Mouse (Mus musculus) limb, embryonic 11.5 days (tissue): ENCODE data around the gene Cc2d1b. TPM values are rescaled to one million over a fixed set of nuclear protein-coding genes. Genes with fewer than 3 reads are reported as not detected.

Experiments
- ATAC-seq: fragments of 200-750 bp; cut with Nextera tagmentation; 2 replicates; pipeline ENCODE4 v1.8.0; 2017; ENCODE audit warnings: low read depth; ENCODE audit not compliant: insufficient number of reproducible peaks, low FRiP score, low TSS enrichment
- DNase-seq: peaks from one replicate; pipeline ENCODE4 v3.0.0-alpha.2; 2015; ENCODE audit warnings: low spot score
- H3K27ac ChIP-seq: fragments of 300-500 bp; sonication (generic); replicated peaks from 2 replicates; pipeline ENCODE4 v1.5.1; 2014; ENCODE audit warnings: low read depth, mild to moderate bottlenecking, low read length
- H3K27me3 ChIP-seq: fragments of 300-500 bp; sonication (generic); 2 replicates; pipeline ENCODE4 v1.6.1; 2014; ENCODE audit warnings: mild to moderate bottlenecking, low read length, mixed read lengths; ENCODE audit not compliant: control insufficient read depth, insufficient read depth
- H3K36me3 ChIP-seq: fragments of 300-500 bp; sonication (generic); 2 replicates; pipeline ENCODE4 v1.6.1; 2014; ENCODE audit warnings: mild to moderate bottlenecking, low read length, moderate library complexity, mixed read lengths; ENCODE audit not compliant: control insufficient read depth, insufficient read depth
- H3K4me1 ChIP-seq: fragments of 300-500 bp; sonication (generic); 2 replicates; pipeline ENCODE4 v1.6.1; 2014; ENCODE audit warnings: low read length, mixed read lengths; ENCODE audit not compliant: control insufficient read depth, insufficient read depth
- H3K4me2 ChIP-seq: fragments of 300-500 bp; sonication (generic); 2 replicates; pipeline ENCODE4 v1.6.1; 2014; ENCODE audit warnings: low read depth, mild to moderate bottlenecking, moderate library complexity; ENCODE audit not compliant: severe bottlenecking
- H3K4me3 ChIP-seq: fragments of 300-500 bp; sonication (generic); 2 replicates; pipeline ENCODE4 v1.5.1; 2014; ENCODE audit warnings: low read depth, low read length
- H3K9ac ChIP-seq: fragments of 300-500 bp; sonication (generic); 2 replicates; pipeline ENCODE4 v1.6.1; 2014; ENCODE audit warnings: mild to moderate bottlenecking, low read length
- H3K9me3 ChIP-seq: fragments of 300-500 bp; sonication (generic); 2 replicates; pipeline ENCODE4 v1.6.1; 2016; ENCODE audit warnings: low read length; ENCODE audit not compliant: control insufficient read depth
- WGBS: fragments of 180-500 bp; shearing (Covaris S2); extraction: QIAGEN DNeasy Blood & Tissue Kit; methylation state at CpG from one replicate; pipeline ENCODE4 v1.1.7; 2014; 5-methylcytosine and 5-hydroxymethylcytosine counted together
- polyA plus RNA-seq: library from polyadenylated mRNA; unstranded; fragments of >200 nt; fragmentation: Nextera tagmentation; extraction: Ambion mirVana; gene quantifications from 2 replicates; pipeline ENCODE4 v1.2.1, GENCODE M21; 2014

Gene Cc2d1b
- polyA plus RNA-seq, 1 experiment from 2014 or later = 27.6 TPM

DNA sequence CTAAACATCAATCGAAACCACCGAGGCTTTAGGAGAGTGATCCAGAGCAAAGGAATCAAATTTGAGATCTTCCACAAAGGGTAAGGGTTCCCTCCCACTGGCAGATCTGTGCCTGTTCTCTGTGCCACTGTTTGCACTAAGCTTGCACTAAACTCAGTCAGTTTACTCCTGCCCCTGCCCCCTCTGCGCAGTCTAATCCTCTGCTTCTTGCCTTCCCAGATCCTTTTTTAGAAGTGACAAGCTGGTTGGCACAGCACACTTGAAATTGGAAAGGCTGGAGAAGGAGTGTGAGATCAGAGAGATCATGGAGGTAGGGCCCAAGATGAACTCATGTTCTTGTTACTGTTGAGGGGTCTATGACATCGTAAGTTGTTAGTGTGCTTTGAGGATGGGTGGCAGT is 11.9 kb downstream of the Cc2d1b start:
- WGBS = 95% methylated on average over 4 of the region's 4 CpGs
- no peaks in the 10 kb centered on the region for H3K9me3 ChIP-seq
- ATAC-seq = no peak

DNA sequence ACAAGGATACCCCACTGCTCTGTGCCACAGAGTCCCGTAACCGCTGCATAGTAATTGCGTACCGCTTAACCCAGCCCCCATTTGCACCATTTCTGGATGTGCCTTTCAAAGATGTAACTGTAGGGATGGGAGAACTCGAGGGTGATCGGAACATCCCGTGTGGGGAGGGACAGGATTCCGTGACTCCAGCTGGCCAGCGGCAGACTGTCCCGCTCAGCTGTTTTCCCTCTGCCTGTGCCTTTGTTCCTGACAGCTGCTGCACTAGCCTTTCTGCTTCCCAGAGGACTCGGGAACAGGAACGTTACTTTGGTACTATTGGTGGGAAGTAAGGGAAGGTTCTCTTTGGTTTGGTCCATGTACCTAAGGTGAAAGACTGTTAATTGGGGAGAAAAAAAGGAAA is 14.0 kb downstream of the Cc2d1b start:
- Histone ChIP-seq H3K27me3 (no peaks in the 10 kb centered on the region), H3K4me1 (no peaks in the 10 kb centered on the region), H3K9me3 (no peaks in the 10 kb centered on the region), H3K36me3 (peaks cover 24% of the 10 kb centered on the region; the same call in 1 of the 2 replicates), H3K4me2 (no peak overlapping the region), H3K9ac (no peak overlapping the region), H3K27ac (no peak overlapping the region), H3K4me3 (no peak overlapping the region)
- ATAC-seq (no peak), DNase-seq (no peak)
- 93% methylated on average over 12 of the region's 12 CpGs for WGBS

More for the DNA sequence above, 11.9 kb downstream of the Cc2d1b start:
- H3K9ac ChIP-seq = no peak overlapping the region
- H3K27me3 ChIP-seq = no peaks in the 10 kb centered on the region
- DNase-seq = no peak
- no peak overlapping the region for H3K4me2 ChIP-seq
- no peak overlapping the region for H3K4me3 ChIP-seq
- H3K27ac ChIP-seq = no peak overlapping the region
- H3K4me1 ChIP-seq = no peaks in the 10 kb centered on the region
- H3K36me3 ChIP-seq = peaks cover 32% of the 10 kb centered on the region

DNA sequence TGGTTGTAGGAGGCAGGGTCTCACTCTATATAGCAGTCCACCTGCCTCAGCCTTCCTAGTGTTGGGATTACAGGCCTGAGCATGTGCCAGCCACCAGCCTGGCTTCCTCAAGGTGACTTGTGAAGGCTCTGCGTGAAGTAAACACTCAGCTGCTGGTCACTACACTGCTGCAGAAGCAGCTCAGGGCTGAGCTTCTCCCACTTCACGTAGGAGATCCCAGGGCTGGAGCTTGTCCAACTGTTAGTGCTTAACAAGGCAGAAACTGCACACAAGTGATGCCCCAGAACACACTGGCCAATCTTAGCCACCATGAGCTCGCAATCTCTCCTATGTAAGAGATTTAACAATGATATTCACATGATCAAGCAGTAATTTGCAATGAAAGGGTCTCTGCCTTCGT is 15.0 kb downstream of the Cc2d1b start:
- no peaks in the 10 kb centered on the region for H3K4me1 ChIP-seq
- H3K4me3 ChIP-seq = no peak overlapping the region
- 88% methylated on average over 4 of the region's 4 CpGs for WGBS
- H3K27ac ChIP-seq = no peak overlapping the region
- H3K4me2 ChIP-seq = no peak overlapping the region
- H3K9me3 ChIP-seq = no peaks in the 10 kb centered on the region
- H3K27me3 ChIP-seq = no peaks in the 10 kb centered on the region
- no peak for DNase-seq
- no peak overlapping the region for H3K9ac ChIP-seq
- ATAC-seq = no peak
- H3K36me3 ChIP-seq = peaks cover 16% of the 10 kb centered on the region; the same call in 1 of the 2 replicates

DNA sequence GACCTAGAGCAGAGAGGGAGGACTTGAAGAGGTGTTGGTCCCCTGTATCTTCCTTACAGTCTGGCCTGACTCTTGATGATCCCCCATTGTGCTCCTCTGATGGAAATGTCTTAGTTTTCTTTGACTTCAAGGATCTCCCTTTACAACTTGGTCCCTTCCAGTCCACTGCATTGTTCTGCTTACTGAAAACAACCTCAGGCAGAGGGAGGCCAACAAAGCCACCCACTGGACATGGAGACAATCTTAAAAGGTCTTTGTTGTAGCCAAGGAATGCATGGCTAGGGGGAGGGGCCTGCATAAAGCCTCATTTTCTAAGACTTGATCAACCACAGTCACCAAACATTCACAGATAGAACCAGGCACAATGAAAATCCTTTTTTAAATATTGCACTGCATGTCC is 15.4 kb downstream of the Cc2d1b start:
- Histone ChIP-seq H3K4me3 (no peak overlapping the region), H3K4me2 (no peak overlapping the region), H3K27ac (no peak overlapping the region), H3K27me3 (no peaks in the 10 kb centered on the region), H3K36me3 (peaks cover 14% of the 10 kb centered on the region; the same call in 1 of the 2 replicates), H3K4me1 (no peaks in the 10 kb centered on the region), H3K9me3 (no peaks in the 10 kb centered on the region), H3K9ac (no peak overlapping the region)
- no peak for DNase-seq
- no peak for ATAC-seq

DNA sequence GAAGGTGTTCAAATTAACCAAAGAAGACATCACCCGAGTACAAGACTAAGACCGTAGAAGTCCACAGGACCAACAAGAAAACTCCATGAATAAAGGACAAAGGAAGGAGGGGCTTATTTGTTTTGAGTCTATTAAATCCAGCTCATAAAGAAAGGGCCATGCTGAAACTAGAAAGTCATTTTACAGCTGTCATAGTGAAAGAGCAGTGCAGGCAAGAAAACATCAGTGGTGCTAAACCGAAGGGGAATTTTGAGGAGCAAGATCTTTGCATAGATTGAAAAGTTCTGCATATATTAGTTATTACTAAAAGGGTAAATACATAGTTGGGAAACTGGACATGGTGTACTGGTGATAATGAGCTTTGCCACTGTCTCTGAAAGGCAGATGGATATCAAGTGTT is 18.0 kb downstream of the Cc2d1b start:
- Histone ChIP-seq H3K9me3 (no peaks in the 10 kb centered on the region), H3K27me3 (no peaks in the 10 kb centered on the region), H3K27ac (no peak overlapping the region), H3K4me1 (no peaks in the 10 kb centered on the region), H3K9ac (no peak overlapping the region), H3K4me2 (no peak overlapping the region), H3K4me3 (no peak overlapping the region), H3K36me3 (peaks cover 10% of the 10 kb centered on the region; the same call in 1 of the 2 replicates)
- no peak for ATAC-seq
- DNase-seq = no peak
- 93% methylated on average over 3 of the region's 3 CpGs for WGBS

DNA sequence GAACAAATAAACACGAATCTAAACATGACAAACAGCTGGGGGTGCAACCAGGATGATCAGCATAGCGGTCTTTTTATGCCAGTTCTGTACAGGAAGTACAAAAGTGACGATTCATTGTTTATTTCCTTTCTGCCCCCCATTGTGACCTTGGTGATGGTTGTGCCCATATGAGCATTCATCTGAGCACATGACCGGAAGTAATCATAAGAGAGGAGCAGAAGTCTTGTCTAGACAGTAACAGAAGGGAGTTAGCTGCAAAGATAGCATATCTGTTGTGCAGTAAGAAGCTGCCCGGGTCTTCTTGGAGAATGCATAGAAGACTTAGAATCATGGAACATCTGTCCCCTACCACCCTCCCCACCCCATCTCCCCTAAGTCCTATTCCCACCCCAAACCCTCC is 19.0 kb downstream of the Cc2d1b start:
- no peak for DNase-seq
- H3K36me3 ChIP-seq = peaks cover 12% of the 10 kb centered on the region; the same call in 1 of the 2 replicates
- WGBS = 90% methylated on average over 5 of the region's 5 CpGs
- ATAC-seq = no peak
- H3K9me3 ChIP-seq = no peaks in the 10 kb centered on the region
- no peak overlapping the region for H3K4me2 ChIP-seq
- H3K27ac ChIP-seq = no peak overlapping the region
- H3K4me3 ChIP-seq = no peak overlapping the region
- no peak overlapping the region for H3K9ac ChIP-seq
- H3K27me3 ChIP-seq = no peaks in the 10 kb centered on the region
- no peaks in the 10 kb centered on the region for H3K4me1 ChIP-seq

DNA sequence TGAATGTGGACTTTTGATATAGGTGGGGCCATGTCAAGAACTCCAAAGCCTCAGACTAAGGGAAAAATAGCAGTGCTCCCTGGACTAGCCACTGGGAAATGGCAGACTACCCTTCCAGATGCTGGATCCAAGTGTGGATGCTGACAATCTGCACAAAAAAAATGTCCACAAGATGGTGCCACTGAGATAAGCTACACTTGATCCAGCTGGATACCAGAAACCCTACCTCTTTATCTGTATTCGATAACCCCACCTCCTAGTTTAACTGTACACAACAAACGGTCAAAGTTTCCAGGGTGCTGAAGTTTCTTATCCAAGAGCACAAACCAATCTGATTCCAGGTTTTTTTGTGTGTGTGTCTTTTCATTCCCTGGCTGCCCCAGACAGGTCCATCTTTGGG is 44.7 kb downstream of the Cc2d1b start:
- 86% methylated on average over 2 of the region's 2 CpGs for WGBS
- Histone ChIP-seq H3K9me3 (no peaks in the 10 kb centered on the region), H3K36me3 (peaks cover 4% of the 10 kb centered on the region), H3K4me2 (no peak overlapping the region), H3K4me1 (no peaks in the 10 kb centered on the region), H3K9ac (no peak overlapping the region), H3K27ac (no peak overlapping the region), H3K4me3 (no peak overlapping the region), H3K27me3 (no peaks in the 10 kb centered on the region)
- DNase-seq (no peak), ATAC-seq (no peak)

Other genes starting within 250 kb of the Cc2d1b start
- gene Shisal2a, start 236.6 kb upstream of the Cc2d1b start, polyA plus RNA-seq = 6.8 and 8.6 TPM in 2 replicates
- 51.7 and 53.6 TPM in 2 replicates for gene Gpx7, start 213.0 kb upstream of the Cc2d1b start, polyA plus RNA-seq
- gene Tut4, start 160.5 kb upstream of the Cc2d1b start, polyA plus RNA-seq = 124 and 125 TPM in 2 replicates
- gene Prpf38a, start 40.6 kb upstream of the Cc2d1b start, polyA plus RNA-seq = 129 and 136 TPM in 2 replicates
- gene Orc1, start 40.5 kb upstream of the Cc2d1b start, polyA plus RNA-seq = 21.5 and 25.1 TPM in 2 replicates
- 1.2 and 1.8 TPM in 2 replicates for gene 3110021N24Rik, start 99.7 kb downstream of the Cc2d1b start, polyA plus RNA-seq
- gene Zfyve9, start 160.9 kb downstream of the Cc2d1b start, polyA plus RNA-seq = 4.7 and 4.8 TPM in 2 replicates
- 249 and 251 TPM in 2 replicates for gene Btf3l4, start 213.7 kb downstream of the Cc2d1b start, polyA plus RNA-seq
- gene Txndc12, start 214.7 kb downstream of the Cc2d1b start, polyA plus RNA-seq = 116 TPM in 2 replicates
- gene Kti12, start 227.8 kb downstream of the Cc2d1b start, polyA plus RNA-seq = 59.3 and 60.9 TPM in 2 replicates
- gene A730015C16Rik, start 228.7 kb downstream of the Cc2d1b start, polyA plus RNA-seq = 0.71 and 1.5 TPM in 2 replicates